Mouse (Mus musculus): ENCODE measurements around the gene Tgfbr3. TPM values are rescaled to one million over a fixed set of nuclear protein-coding genes. Genes with fewer than 3 reads are reported as not detected.

Gene Tgfbr3
- polyA plus RNA-seq, 1 experiment, result 20.7 TPM

- H3K4me1 ChIP-seq (replicated peaks; ENCODE audit: control insufficient read depth, insufficient read depth, low read length), result peaks cover 26% of the 10 kb centered on the region
- no peak overlapping the region for H3K27ac ChIP-seq (ENCODE audit: control insufficient read depth, insufficient read depth, low read length)
- no peaks in the 10 kb centered on the region for H3K36me3 ChIP-seq (ENCODE audit: control insufficient read depth, insufficient read depth, low read length)
- H3K27me3 ChIP-seq (ENCODE audit: control insufficient read depth, insufficient read depth, low read length), result no peaks in the 10 kb centered on the region
- H3K4me3 ChIP-seq (ENCODE audit: control insufficient read depth, insufficient read depth, low read length), result no peak overlapping the region
- DNase-seq, result no peak
- TF ChIP-seq POLR2A (IDR thresholded peaks at IDR 0.05; ENCODE audit: control insufficient read depth, extremely low read depth, insufficient read depth, low read length, poor library complexity), result no peak
- TF ChIP-seq CTCF (IDR thresholded peaks at IDR 0.05; ENCODE audit: borderline replicate concordance, control insufficient read depth, extremely low read depth, insufficient read depth, low read length, poor library complexity), result no peak
Measured at GRCm38 (mm10) chr5:107204306-107204705, 85.1 kb downstream of the Tgfbr3 start.

GRCm38 (mm10) chr5:107202801-107203559 lies 86.4 kb downstream of the Tgfbr3 start:
- H3K36me3 ChIP-seq (ENCODE audit: control insufficient read depth, insufficient read depth, low read length), result no peaks in the 10 kb centered on the region
- 59% methylated on average over 8 of the region's 8 CpGs for WGBS
- H3K4me3 ChIP-seq (ENCODE audit: control insufficient read depth, insufficient read depth, low read length), result no peak overlapping the region
- no peak for DNase-seq
- H3K27me3 ChIP-seq (ENCODE audit: control insufficient read depth, insufficient read depth, low read length), result no peaks in the 10 kb centered on the region
- TF ChIP-seq CTCF (IDR thresholded peaks at IDR 0.05; ENCODE audit: borderline replicate concordance, control insufficient read depth, extremely low read depth, insufficient read depth, low read length, poor library complexity) (no peak), POLR2A (IDR thresholded peaks at IDR 0.05; ENCODE audit: control insufficient read depth, extremely low read depth, insufficient read depth, low read length, poor library complexity) (no peak)
- H3K27ac ChIP-seq (ENCODE audit: control insufficient read depth, insufficient read depth, low read length), result no peak overlapping the region
- H3K4me1 ChIP-seq (replicated peaks; ENCODE audit: control insufficient read depth, insufficient read depth, low read length), result peaks cover 26% of the 10 kb centered on the region

GRCm38 (mm10) chr5:107201509-107202182 lies 87.8 kb downstream of the Tgfbr3 start:
- no peak for DNase-seq

GRCm38 (mm10) chr5:107200853-107201341 lies 88.5 kb downstream of the Tgfbr3 start:
- Histone ChIP-seq H3K4me3 (ENCODE audit: control insufficient read depth, insufficient read depth, low read length) (no peak overlapping the region), H3K36me3 (ENCODE audit: control insufficient read depth, insufficient read depth, low read length) (no peaks in the 10 kb centered on the region), H3K4me1 (replicated peaks; ENCODE audit: control insufficient read depth, insufficient read depth, low read length) (peaks cover 30% of the 10 kb centered on the region), H3K27me3 (ENCODE audit: control insufficient read depth, insufficient read depth, low read length) (no peaks in the 10 kb centered on the region), H3K27ac (ENCODE audit: control insufficient read depth, insufficient read depth, low read length) (no peak overlapping the region)
- TF ChIP-seq CTCF (IDR thresholded peaks at IDR 0.05; ENCODE audit: borderline replicate concordance, control insufficient read depth, extremely low read depth, insufficient read depth, low read length, poor library complexity) (no peak), POLR2A (IDR thresholded peaks at IDR 0.05; ENCODE audit: control insufficient read depth, extremely low read depth, insufficient read depth, low read length, poor library complexity) (no peak)
- DNase-seq, result no peak
- 69% methylated on average over 12 of the region's 12 CpGs for WGBS

More at GRCm38 (mm10) chr5:107201509-107202182, 87.8 kb downstream of the Tgfbr3 start:
- H3K27ac ChIP-seq (ENCODE audit: control insufficient read depth, insufficient read depth, low read length), result peak overlapping the region; percentile 5; the same call in 1 of the 2 replicates
- H3K4me1 ChIP-seq (replicated peaks; ENCODE audit: control insufficient read depth, insufficient read depth, low read length), result peaks cover 26% of the 10 kb centered on the region
- H3K4me3 ChIP-seq (ENCODE audit: control insufficient read depth, insufficient read depth, low read length), result no peak overlapping the region
- TF ChIP-seq CTCF (IDR thresholded peaks at IDR 0.05; ENCODE audit: borderline replicate concordance, control insufficient read depth, extremely low read depth, insufficient read depth, low read length, poor library complexity), result no peak
- no peak for TF ChIP-seq POLR2A (IDR thresholded peaks at IDR 0.05; ENCODE audit: control insufficient read depth, extremely low read depth, insufficient read depth, low read length, poor library complexity)
- no peaks in the 10 kb centered on the region for H3K27me3 ChIP-seq (ENCODE audit: control insufficient read depth, insufficient read depth, low read length)
- WGBS, result 34% methylated on average over 9 of the region's 9 CpGs
- H3K36me3 ChIP-seq (ENCODE audit: control insufficient read depth, insufficient read depth, low read length), result no peaks in the 10 kb centered on the region

GRCm38 (mm10) chr5:107200221-107200635 lies 89.2 kb downstream of the Tgfbr3 start:
- no peak for DNase-seq
- Histone ChIP-seq H3K36me3 (ENCODE audit: control insufficient read depth, insufficient read depth, low read length) (no peaks in the 10 kb centered on the region), H3K4me3 (ENCODE audit: control insufficient read depth, insufficient read depth, low read length) (no peak overlapping the region), H3K27ac (ENCODE audit: control insufficient read depth, insufficient read depth, low read length) (no peak overlapping the region), H3K4me1 (replicated peaks; ENCODE audit: control insufficient read depth, insufficient read depth, low read length) (peaks cover 31% of the 10 kb centered on the region), H3K27me3 (ENCODE audit: control insufficient read depth, insufficient read depth, low read length) (no peaks in the 10 kb centered on the region)
- 89% methylated on average over 10 of the region's 10 CpGs for WGBS
- no peak for TF ChIP-seq POLR2A (IDR thresholded peaks at IDR 0.05; ENCODE audit: control insufficient read depth, extremely low read depth, insufficient read depth, low read length, poor library complexity)
- TF ChIP-seq CTCF (IDR thresholded peaks at IDR 0.05; ENCODE audit: borderline replicate concordance, control insufficient read depth, extremely low read depth, insufficient read depth, low read length, poor library complexity), result no peak

GRCm38 (mm10) chr5:107195751-107196395 lies 93.6 kb downstream of the Tgfbr3 start:
- TF ChIP-seq CTCF (IDR thresholded peaks at IDR 0.05; ENCODE audit: borderline replicate concordance, control insufficient read depth, extremely low read depth, insufficient read depth, low read length, poor library complexity) (no peak), POLR2A (IDR thresholded peaks at IDR 0.05; ENCODE audit: control insufficient read depth, extremely low read depth, insufficient read depth, low read length, poor library complexity) (no peak)
- H3K36me3 ChIP-seq (ENCODE audit: control insufficient read depth, insufficient read depth, low read length), result no peaks in the 10 kb centered on the region
- DNase-seq, result no peak
- no peak overlapping the region for H3K4me3 ChIP-seq (ENCODE audit: control insufficient read depth, insufficient read depth, low read length)
- H3K27me3 ChIP-seq (ENCODE audit: control insufficient read depth, insufficient read depth, low read length), result no peaks in the 10 kb centered on the region
- H3K27ac ChIP-seq (ENCODE audit: control insufficient read depth, insufficient read depth, low read length), result no peak overlapping the region
- peaks cover 9% of the 10 kb centered on the region for H3K4me1 ChIP-seq (replicated peaks; ENCODE audit: control insufficient read depth, insufficient read depth, low read length)
- whole genome bisulfite sequencing, result 69% methylated on average over 12 of the region's 12 CpGs
